Mouse (Mus musculus) ES-E14 (cell line): Measurements from ENCODE around the gene Azin2. TPM values are rescaled to one million over a fixed set of nuclear protein-coding genes. Genes with fewer than 3 reads are reported as not detected.

ENCODE experiments used
- DNase-seq: peaks from one replicate; pipeline ENCODE4 v3.0.0-alpha.2; 2013; ENCODE audit warnings: low read depth, low spot score
- H3K27ac ChIP-seq: 2 replicates; pipeline ENCODE4 v1.5.1; 2012; ENCODE audit warnings: low read depth, mild to moderate bottlenecking, low read length, moderate library complexity, mixed read lengths; ENCODE audit not compliant: poor library complexity, insufficient read depth, severe bottlenecking
- H3K36me3 ChIP-seq: 2 replicates; pipeline ENCODE4 v1.6.1; 2012; ENCODE audit warnings: mild to moderate bottlenecking, low read length, moderate library complexity, mixed read lengths; ENCODE audit not compliant: control insufficient read depth, poor library complexity, insufficient read depth, severe bottlenecking
- H3K4me1 ChIP-seq, 2 experiments: fragments of 150-350 bp in 1 of 2; sonication (generic) in 1 of 2; 2 replicates each; pipeline ENCODE4 v1.6.1; 2012; ENCODE audit warnings: low read length in 2 of 2, mild to moderate bottlenecking in 1 of 2, mixed read lengths in 1 of 2; ENCODE audit not compliant: control insufficient read depth in 2 of 2, insufficient read depth in 2 of 2, poor library complexity in 1 of 2
- H3K4me3 ChIP-seq, 2 experiments: fragments of 150-350 bp in 1 of 2; sonication (generic) in 1 of 2; 2 replicates each; pipeline ENCODE4 v1.5.1; 2012; ENCODE audit warnings: low read length in 2 of 2, low read depth in 1 of 2, mild to moderate bottlenecking in 1 of 2, mixed read lengths in 1 of 2; ENCODE audit not compliant: insufficient read depth in 1 of 2, poor library complexity in 1 of 2, severe bottlenecking in 1 of 2
- H3K9ac ChIP-seq: 2 replicates; pipeline ENCODE4 v1.6.1; 2012; ENCODE audit warnings: low read depth, mild to moderate bottlenecking, low read length, mixed read lengths; ENCODE audit not compliant: poor library complexity, insufficient read depth, severe bottlenecking
- H3K9me3 ChIP-seq: fragments of 150-350 bp; sonication (generic); 2 replicates; pipeline ENCODE4 v1.6.1; 2012; ENCODE audit warnings: low read depth, mild to moderate bottlenecking, low read length; ENCODE audit not compliant: control insufficient read depth, insufficient read depth
- CHD2 ChIP-seq: IDR thresholded peaks from 2 replicates; pipeline ENCODE4 v1.6.1; 2014; ENCODE audit warnings: mild to moderate bottlenecking, low read depth, low read length, inconsistent platforms
- HCFC1 ChIP-seq: IDR thresholded peaks from 2 replicates; pipeline ENCODE4 v1.6.1; 2012; ENCODE audit warnings: low read length, inconsistent platforms, borderline replicate concordance; ENCODE audit not compliant: insufficient read depth
- MAFK ChIP-seq: IDR thresholded peaks from 2 replicates; pipeline ENCODE4 v1.6.1; 2014; ENCODE audit warnings: mild to moderate bottlenecking, low read depth, low read length, inconsistent platforms; ENCODE audit not compliant: insufficient read depth
- ZC3H11A ChIP-seq: IDR thresholded peaks from 2 replicates; pipeline ENCODE4 v1.6.1; 2012; ENCODE audit warnings: low read depth, mild to moderate bottlenecking, inconsistent platforms, low read length, borderline replicate concordance
- ZNF384 ChIP-seq: IDR thresholded peaks from 2 replicates; pipeline ENCODE4 v1.6.1; 2012; ENCODE audit warnings: low read depth, low read length, inconsistent platforms
- in situ Hi-C, 2 experiments: fragments of 600-800 bp; cut with MboI; formaldehyde crosslinking; loops; one replicate each; pipeline ENCODE4 v1.15.1; 2025; ENCODE audit warnings: low sequenced_read_pairs in 2 of 2, inconsistent platforms in 1 of 2; ENCODE audit not compliant: unreplicated experiment in 2 of 2
- total RNA-seq: library from RNA; depleted of rRNA; stranded (reverse); fragments of 300-350 nt; gene quantifications from 2 replicates; pipeline ENCODE4 v1.2.3, GENCODE M21; 2012

Azin2 gene
- total RNA-seq, 1 experiment: 16.0 TPM

DNA sequence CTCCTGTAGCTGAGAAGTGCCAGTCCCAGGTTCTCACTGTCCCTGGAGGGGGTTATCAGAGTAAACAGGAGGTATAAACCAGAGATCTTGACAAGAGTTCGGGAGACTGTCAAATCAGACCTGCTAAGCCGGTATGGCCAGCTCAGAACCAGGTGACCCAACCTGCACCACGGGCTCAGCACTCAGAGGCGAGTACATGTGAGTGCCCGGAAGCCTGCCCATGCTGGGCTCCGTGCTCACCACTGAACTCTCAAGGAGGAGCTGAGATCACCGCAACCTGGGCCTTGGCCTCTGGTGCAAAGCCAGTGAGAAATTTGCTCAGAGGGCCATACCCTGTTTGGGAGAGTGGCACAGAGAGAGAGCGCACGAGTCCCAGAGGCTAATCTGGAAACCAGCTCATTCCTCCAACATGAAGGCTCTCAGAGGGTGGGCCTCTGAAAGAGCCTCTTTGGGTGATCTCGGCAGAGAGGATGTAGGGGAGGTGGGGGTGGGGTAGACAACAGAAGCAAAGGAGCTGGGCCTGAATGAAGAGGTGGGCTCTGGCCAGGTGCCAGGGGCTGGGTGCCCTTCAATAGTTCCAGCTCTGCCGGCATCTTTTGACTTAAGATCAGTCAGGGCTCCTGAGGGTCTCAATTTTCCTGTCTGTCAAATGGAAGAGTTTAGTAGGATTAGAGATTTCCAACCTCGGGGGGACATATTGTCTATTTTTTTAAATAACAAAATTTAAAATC, 54.8 kb downstream of the Azin2 start:
- in situ Hi-C loops: no loop called here
- H3K4me3 ChIP-seq: no peak overlapping the region
- no peaks in the 10 kb centered on the region for H3K36me3 ChIP-seq
- H3K4me1 ChIP-seq: no peaks in the 10 kb centered on the region
- no peaks in the 10 kb centered on the region for H3K9me3 ChIP-seq
- no peak overlapping the region for H3K9ac ChIP-seq
- H3K27ac ChIP-seq: no peak overlapping the region
- no peak for TF ChIP-seq ZNF384
- TF ChIP-seq HCFC1: no peak
- TF ChIP-seq CHD2: no peak
- TF ChIP-seq MAFK: no peak
- TF ChIP-seq ZC3H11A: no peak
- DNase-seq: no peak

DNA sequence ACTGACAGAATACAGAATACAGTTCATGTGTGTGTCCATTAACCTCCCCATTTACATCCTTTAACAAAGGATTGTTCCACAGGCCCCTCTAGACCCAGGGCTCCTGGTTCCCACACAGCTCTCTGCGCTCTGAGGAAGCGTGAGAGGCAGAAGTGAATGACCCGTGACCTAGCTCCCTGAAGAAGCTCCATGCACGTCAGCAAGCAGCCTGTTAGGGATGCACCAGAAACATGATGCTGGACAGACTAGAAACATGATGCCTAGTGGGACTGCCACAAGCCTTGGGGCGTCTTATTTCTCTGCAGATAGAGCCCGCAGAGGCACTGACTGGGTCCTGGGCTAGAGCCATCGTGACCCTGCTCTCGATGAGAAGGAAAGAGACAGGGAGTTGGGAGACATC, 55.5 kb downstream of the Azin2 start:
- TF ChIP-seq HCFC1 (no peak), ZNF384 (no peak), CHD2 (no peak), ZC3H11A (no peak), MAFK (no peak)
- Histone ChIP-seq H3K36me3 (no peaks in the 10 kb centered on the region), H3K9ac (no peak overlapping the region), H3K4me1 (no peaks in the 10 kb centered on the region), H3K9me3 (no peaks in the 10 kb centered on the region), H3K4me3 (no peak overlapping the region), H3K27ac (no peak overlapping the region)
- in situ Hi-C loops: no loop called here
- DNase-seq: no peak

GRCm38 (mm10) chr4:128905251-128905650, 57.0 kb downstream of the Azin2 start:
- Histone ChIP-seq H3K9ac (no peak overlapping the region), H3K27ac (no peak overlapping the region), H3K9me3 (no peaks in the 10 kb centered on the region), H3K36me3 (no peaks in the 10 kb centered on the region), H3K4me1 (no peaks in the 10 kb centered on the region), H3K4me3 (no peak overlapping the region)
- in situ Hi-C loops: no loop called here
- no peak for DNase-seq
- TF ChIP-seq ZNF384: no peak
- TF ChIP-seq HCFC1: no peak
- no peak for TF ChIP-seq ZC3H11A
- TF ChIP-seq MAFK: no peak
- TF ChIP-seq CHD2: no peak

DNA sequence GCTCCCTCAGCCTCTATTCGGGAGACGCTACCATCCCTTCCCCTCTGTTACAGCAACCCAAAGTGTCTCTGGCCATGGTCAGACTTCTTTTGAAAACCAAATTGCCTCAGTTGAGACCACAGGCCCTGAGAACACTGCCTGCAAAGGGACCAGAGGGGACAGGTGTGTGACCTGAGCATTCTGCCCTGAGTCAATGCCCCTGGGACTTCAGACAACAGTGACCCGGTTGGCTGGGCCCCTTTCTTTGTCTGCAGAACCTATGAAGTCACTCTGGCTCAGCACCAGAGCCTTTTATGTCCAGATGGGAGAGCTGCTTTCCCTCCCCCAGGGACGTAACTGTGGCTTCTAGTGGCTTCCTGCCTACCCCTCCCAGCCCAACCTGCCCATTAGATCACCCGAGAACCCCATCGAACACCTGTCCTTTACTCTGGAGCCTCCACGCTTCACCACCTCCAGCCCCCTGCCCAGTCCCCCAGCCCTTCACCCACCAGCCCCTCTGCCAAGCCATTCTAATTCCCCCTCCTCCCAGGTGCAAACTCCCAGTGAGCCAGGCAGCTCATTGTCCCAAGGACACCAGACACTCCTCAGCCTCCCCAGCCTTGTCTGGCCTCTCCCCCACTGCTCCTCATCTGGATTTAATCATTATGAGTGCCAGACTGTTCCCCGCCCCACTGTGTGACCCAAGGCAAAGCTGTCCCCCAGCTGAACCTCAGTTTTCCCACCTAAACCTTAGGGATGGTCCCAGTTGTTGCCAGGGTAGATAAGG, 58.0 kb downstream of the Azin2 start:
- Histone ChIP-seq H3K9me3 (no peaks in the 10 kb centered on the region), H3K9ac (no peak overlapping the region), H3K4me1 (no peaks in the 10 kb centered on the region), H3K27ac (no peak overlapping the region), H3K4me3 (no peak overlapping the region), H3K36me3 (no peaks in the 10 kb centered on the region)
- in situ Hi-C loops: no loop called here
- TF ChIP-seq CHD2 (no peak), ZC3H11A (no peak), HCFC1 (no peak)
- DNase-seq: no peak
